Mouse (Mus musculus) urinary bladder, adult 18-20 months (tissue): ENCODE measurements around the gene Alg9.

Experiments
- DNase-seq, 2 experiments: peaks; one replicate each; pipeline ENCODE4 v3.0.0; 2022; ENCODE audit warnings: low spot score in 2 of 2, mixed read lengths in 2 of 2

Gene Alg9

GRCm38 (mm10) chr9:50774991-50775612, at the start of gene Alg9, which contains the start of gene 1110032A03Rik:
Alg9 (plus strand) TSS chr9:50775019.
1110032A03Rik (minus strand) TSS chr9:50775520.
- peak; percentile 79 to 93 for DNase-seq

GRCm38 (mm10) chr9:50725921-50726590, 48.8 kb upstream of the Alg9 start:
- no peak for DNase-seq

GRCm38 (mm10) chr9:50727171-50727924, 47.5 kb upstream of the Alg9 start:
- DNase-seq: no peak

- DNase-seq: peak in 1 of 2 experiments; percentile 34
Observed at GRCm38 (mm10) chr9:50727925-50728651, 46.7 kb upstream of the Alg9 start.

- DNase-seq: no peak
Observed at GRCm38 (mm10) chr9:50729600-50729999, 45.2 kb upstream of the Alg9 start.

- no peak for DNase-seq
Observed at GRCm38 (mm10) chr9:50732560-50732959, 42.3 kb upstream of the Alg9 start.

GRCm38 (mm10) chr9:50734989-50735388, 39.8 kb upstream of the Alg9 start:
- no peak for DNase-seq

GRCm38 (mm10) chr9:50738914-50739870, 35.6 kb upstream of the Alg9 start, which contains the start of gene Dixdc1:
Dixdc1 (minus strand) TSS chr9:50739517.
- peak; percentile 93 to 97 for DNase-seq

GRCm38 (mm10) chr9:50740867-50741784, 33.7 kb upstream of the Alg9 start:
- no peak for DNase-seq

- DNase-seq: no peak
Observed at GRCm38 (mm10) chr9:50742261-50742660, 32.6 kb upstream of the Alg9 start.

GRCm38 (mm10) chr9:50742744-50743143, 32.1 kb upstream of the Alg9 start:
- DNase-seq: no peak

- no peak for DNase-seq
Observed at GRCm38 (mm10) chr9:50745806-50746205, 29.0 kb upstream of the Alg9 start.

GRCm38 (mm10) chr9:50746214-50746677, 28.6 kb upstream of the Alg9 start, which contains the start of gene 2310030G06Rik:
2310030G06Rik (minus strand) TSS chr9:50746536.
- peak; percentile 35 to 49 for DNase-seq

- DNase-seq: no peak
Observed at GRCm38 (mm10) chr9:50750706-50751105, 24.1 kb upstream of the Alg9 start.

GRCm38 (mm10) chr9:50751323-50751722, 23.5 kb upstream of the Alg9 start, which contains the start of gene Cryab:
Cryab (plus strand) TSS chr9:50751325.
- no peak for DNase-seq

GRCm38 (mm10) chr9:50752054-50752602, 22.7 kb upstream of the Alg9 start, which contains the start of gene Hspb2:
Hspb2 (minus strand) TSS chr9:50752354.
- DNase-seq: no peak

GRCm38 (mm10) chr9:50752784-50753615, 21.8 kb upstream of the Alg9 start:
- peak in 1 of 2 experiments; percentile 80 for DNase-seq

- DNase-seq: no peak
Observed at GRCm38 (mm10) chr9:50753947-50754346, 20.9 kb upstream of the Alg9 start.
